Mouse (Mus musculus) hindbrain, embryonic 11.5 days (tissue): ENCODE data around the gene Arhgdib. TPM values are rescaled to one million over a fixed set of nuclear protein-coding genes. Genes with fewer than 3 reads are reported as not detected.
"Not testable (repeated sequence)": the region's sequence is repeated elsewhere in the genome, so short reads cannot be mapped to it uniquely, and the experiment has no call there.

Experiments
- ATAC-seq: fragments of 200-750 bp; cut with Nextera tagmentation; 2 replicates; pipeline ENCODE4 v1.8.0; 2017; ENCODE audit warnings: mild to moderate bottlenecking, moderate TSS enrichment, moderate library complexity; ENCODE audit not compliant: low FRiP score
- DNase-seq: peaks from one replicate; pipeline ENCODE4 v3.0.0-alpha.2; 2015; ENCODE audit warnings: low spot score
- H3K27ac ChIP-seq: fragments of 300-500 bp; sonication (generic); 2 replicates; pipeline ENCODE4 v1.5.1; 2014; ENCODE audit warnings: mild to moderate bottlenecking, low read depth, low read length
- H3K27me3 ChIP-seq: fragments of 300-500 bp; sonication (generic); 2 replicates; pipeline ENCODE4 v1.6.1; 2014; ENCODE audit warnings: mild to moderate bottlenecking, low read length, moderate library complexity, mixed read lengths; ENCODE audit not compliant: control insufficient read depth, insufficient read depth
- H3K36me3 ChIP-seq: fragments of 300-500 bp; sonication (generic); 2 replicates; pipeline ENCODE4 v1.6.1; 2014; ENCODE audit warnings: mild to moderate bottlenecking, low read length, moderate library complexity, mixed read lengths; ENCODE audit not compliant: control insufficient read depth, insufficient read depth
- H3K4me1 ChIP-seq: fragments of 300-500 bp; sonication (generic); replicated peaks from 2 replicates; pipeline ENCODE4 v1.6.1; 2014; ENCODE audit warnings: low read length, mixed read lengths; ENCODE audit not compliant: control insufficient read depth, insufficient read depth
- H3K4me2 ChIP-seq: fragments of 300-500 bp; sonication (generic); replicated peaks from 2 replicates; pipeline ENCODE4 v1.6.1; 2014; ENCODE audit warnings: mild to moderate bottlenecking, low read depth, low read length
- H3K4me3 ChIP-seq: fragments of 300-500 bp; sonication (generic); 2 replicates; pipeline ENCODE4 v1.5.1; 2014; ENCODE audit warnings: low read depth, low read length
- H3K9ac ChIP-seq: fragments of 300-500 bp; sonication (generic); 2 replicates; pipeline ENCODE4 v1.6.1; 2014; ENCODE audit warnings: low read depth, low read length
- H3K9me3 ChIP-seq: fragments of 300-500 bp; sonication (generic); 2 replicates; pipeline ENCODE4 v1.6.1; 2016; ENCODE audit warnings: low read length; ENCODE audit not compliant: control insufficient read depth
- WGBS: fragments of 180-500 bp; shearing (Covaris S2); extraction: QIAGEN DNeasy Blood & Tissue Kit; methylation state at CpG from one replicate; pipeline ENCODE4 v1.1.7; 2014; 5-methylcytosine and 5-hydroxymethylcytosine counted together
- polyA plus RNA-seq: library from polyadenylated mRNA; unstranded; fragments of >200 nt; fragmentation: Nextera tagmentation; extraction: Ambion mirVana; gene quantifications from 2 replicates; pipeline ENCODE4 v1.2.1, GENCODE M21; 2014

Arhgdib gene
- polyA plus RNA-seq, 1 experiment from 2014 or later = 37.3 TPM

- no peak overlapping the region for H3K4me3 ChIP-seq
- H3K27me3 ChIP-seq = no peaks in the 10 kb centered on the region
- no peaks in the 10 kb centered on the region for H3K9me3 ChIP-seq
- no peaks in the 10 kb centered on the region for H3K36me3 ChIP-seq
- H3K27ac ChIP-seq = no peak overlapping the region
- no peak overlapping the region for H3K9ac ChIP-seq
- ATAC-seq (peak; percentile 53; the same call in 1 of the 2 replicates), DNase-seq (peak; percentile 53)
- no peaks in the 10 kb centered on the region for H3K4me1 ChIP-seq
- H3K4me2 ChIP-seq = no peak overlapping the region
- 37% methylated on average over 3 of the region's 3 CpGs for WGBS
Measured at GRCm38 (mm10) chr6:136980331-136980746, 38.6 kb upstream of the Arhgdib start.

- no peaks in the 10 kb centered on the region for H3K27me3 ChIP-seq
- DNase-seq = no peak
- no peak for ATAC-seq
- H3K4me3 ChIP-seq = no peak overlapping the region
- no peaks in the 10 kb centered on the region for H3K9me3 ChIP-seq
- no peaks in the 10 kb centered on the region for H3K36me3 ChIP-seq
- no peak overlapping the region for H3K27ac ChIP-seq
- WGBS = 87% methylated on average over 23 of the region's 23 CpGs
- H3K4me2 ChIP-seq = no peak overlapping the region
- H3K9ac ChIP-seq = no peak overlapping the region
- H3K4me1 ChIP-seq = no peaks in the 10 kb centered on the region
Measured at GRCm38 (mm10) chr6:136979274-136980082, 37.8 kb upstream of the Arhgdib start.

GRCm38 (mm10) chr6:136968877-136969276 lies 27.2 kb upstream of the Arhgdib start:
- H3K4me1 ChIP-seq, H3K27ac ChIP-seq, H3K9me3 ChIP-seq, DNase-seq, H3K4me2 ChIP-seq, H3K9ac ChIP-seq, H3K36me3 ChIP-seq, H3K27me3 ChIP-seq, ATAC-seq, H3K4me3 ChIP-seq: not testable (repeated sequence)
- WGBS = 62% methylated on average over 4 of the region's 4 CpGs

GRCm38 (mm10) chr6:136967466-136967865 lies 25.8 kb upstream of the Arhgdib start:
- DNase-seq (no peak), ATAC-seq (no peak)
- no peak overlapping the region for H3K9ac ChIP-seq
- no peaks in the 10 kb centered on the region for H3K36me3 ChIP-seq
- H3K9me3 ChIP-seq = no peaks in the 10 kb centered on the region
- no peaks in the 10 kb centered on the region for H3K4me1 ChIP-seq
- H3K27ac ChIP-seq = no peak overlapping the region
- H3K27me3 ChIP-seq = no peaks in the 10 kb centered on the region
- no peak overlapping the region for H3K4me3 ChIP-seq
- WGBS = 64% methylated on average over 4 of the region's 4 CpGs
- H3K4me2 ChIP-seq = no peak overlapping the region

GRCm38 (mm10) chr6:136965912-136966311 lies 24.2 kb upstream of the Arhgdib start:
- whole genome bisulfite sequencing = 80% methylated on average over 10 of the region's 10 CpGs
- H3K36me3 ChIP-seq = no peaks in the 10 kb centered on the region

GRCm38 (mm10) chr6:136964609-136965510 lies 23.2 kb upstream of the Arhgdib start:
- no peak overlapping the region for H3K9ac ChIP-seq
- WGBS = 74% methylated on average over 13 of the region's 13 CpGs
- DNase-seq = no peak

More at GRCm38 (mm10) chr6:136965912-136966311, 24.2 kb upstream of the Arhgdib start:
- no peaks in the 10 kb centered on the region for H3K27me3 ChIP-seq
- no peak overlapping the region for H3K9ac ChIP-seq
- no peak overlapping the region for H3K27ac ChIP-seq
- H3K9me3 ChIP-seq = no peaks in the 10 kb centered on the region
- no peak overlapping the region for H3K4me2 ChIP-seq
- no peak for DNase-seq
- no peaks in the 10 kb centered on the region for H3K4me1 ChIP-seq
- no peak for ATAC-seq
- no peak overlapping the region for H3K4me3 ChIP-seq

GRCm38 (mm10) chr6:136962957-136963356 lies 21.3 kb upstream of the Arhgdib start:
- no peak overlapping the region for H3K4me2 ChIP-seq
- H3K4me3 ChIP-seq = no peak overlapping the region
- H3K9me3 ChIP-seq = no peaks in the 10 kb centered on the region
- no peak overlapping the region for H3K27ac ChIP-seq
- H3K36me3 ChIP-seq = no peaks in the 10 kb centered on the region
- no peak overlapping the region for H3K9ac ChIP-seq
- 88% methylated on average over 11 of the region's 11 CpGs for WGBS
- no peaks in the 10 kb centered on the region for H3K27me3 ChIP-seq
- no peaks in the 10 kb centered on the region for H3K4me1 ChIP-seq
- DNase-seq = no peak
- no peak for ATAC-seq

More at GRCm38 (mm10) chr6:136964609-136965510, 23.2 kb upstream of the Arhgdib start:
- Histone ChIP-seq H3K27ac (no peak overlapping the region), H3K4me3 (no peak overlapping the region), H3K27me3 (no peaks in the 10 kb centered on the region), H3K4me2 (no peak overlapping the region), H3K36me3 (no peaks in the 10 kb centered on the region), H3K4me1 (no peaks in the 10 kb centered on the region), H3K9me3 (no peaks in the 10 kb centered on the region)
- no peak for ATAC-seq

- H3K4me1 ChIP-seq = no peaks in the 10 kb centered on the region
- WGBS = 77% methylated on average over 11 of the region's 11 CpGs
- H3K4me3 ChIP-seq = no peak overlapping the region
- H3K27ac ChIP-seq = no peak overlapping the region
- ATAC-seq (no peak), DNase-seq (no peak)
- no peak overlapping the region for H3K4me2 ChIP-seq
- no peak overlapping the region for H3K9ac ChIP-seq
- H3K27me3 ChIP-seq = no peaks in the 10 kb centered on the region
- no peaks in the 10 kb centered on the region for H3K9me3 ChIP-seq
- no peaks in the 10 kb centered on the region for H3K36me3 ChIP-seq
Measured at GRCm38 (mm10) chr6:136959131-136959530, 17.4 kb upstream of the Arhgdib start.
